Mouse (Mus musculus) spleen, adult 2 months (tissue): ENCODE results near the gene 1700013G24Rik. TPM values are rescaled to one million over a fixed set of nuclear protein-coding genes. Genes with fewer than 3 reads are reported as not detected.

Source experiments
- DNase-seq, 2 experiments: peaks; one replicate each; pipeline versions ENCODE4 v3.0.0 to v3.0.0-alpha.2; 2012 to 2021; ENCODE audit warnings: low spot score in 2 of 2, low read depth in 1 of 2
- H3K27ac ChIP-seq: fragments of 200-500 bp; 2 replicates; pipeline ENCODE4 v1.5.1; 2012; ENCODE audit warnings: low read length, inconsistent platforms; ENCODE audit not compliant: insufficient read depth
- H3K27me3 ChIP-seq: fragments of 200-500 bp; 2 replicates; pipeline ENCODE4 v1.6.1; 2012; ENCODE audit warnings: mild to moderate bottlenecking, moderate library complexity, low read length, inconsistent platforms; ENCODE audit not compliant: control insufficient read depth, insufficient read depth
- H3K36me3 ChIP-seq: fragments of 200-500 bp; 2 replicates; pipeline ENCODE4 v1.6.1; 2012; ENCODE audit warnings: mild to moderate bottlenecking, low read length, inconsistent platforms; ENCODE audit not compliant: control insufficient read depth, insufficient read depth
- H3K4me1 ChIP-seq: fragments of 200-500 bp; 2 replicates; pipeline ENCODE4 v1.6.1; 2011; ENCODE audit warnings: inconsistent platforms; ENCODE audit not compliant: control insufficient read depth, insufficient read depth, insufficient read length
- H3K4me3 ChIP-seq: fragments of 200-500 bp; 2 replicates; pipeline ENCODE4 v1.5.1; 2011; ENCODE audit warnings: mild to moderate bottlenecking, inconsistent platforms; ENCODE audit not compliant: insufficient read depth, insufficient read length; ENCODE audit errors: extremely low read depth
- CTCF ChIP-seq: fragments of 200-500 bp; IDR thresholded peaks from 2 replicates; pipeline ENCODE4 v1.5.1; 2011; ENCODE audit warnings: mild to moderate bottlenecking, inconsistent platforms; ENCODE audit not compliant: insufficient read depth, insufficient read length, insufficient replicate concordance; ENCODE audit errors: extremely low read depth
- POLR2A ChIP-seq: fragments of 200-500 bp; IDR thresholded peaks from 2 replicates; pipeline ENCODE4 v1.6.1; 2011; ENCODE audit warnings: low read depth, low read length, inconsistent platforms
- WGBS: fragments of 180-500 bp; shearing (Covaris S2); methylation state at CpG from one replicate; pipeline ENCODE4 v1.1.7; 2018; 5-methylcytosine and 5-hydroxymethylcytosine counted together
- polyA plus RNA-seq: library from polyadenylated mRNA; depleted of rRNA; stranded (reverse); fragments of >200 nt; gene quantifications from 2 replicates; pipeline ENCODE4 v1.2.3, GENCODE M21; 2012

The 1700013G24Rik gene
- polyA plus RNA-seq, 1 experiment, result not detected

- Histone ChIP-seq H3K27me3 (no peaks in the 10 kb centered on the region), H3K4me3 (no peak overlapping the region), H3K27ac (no peak overlapping the region), H3K4me1 (no peaks in the 10 kb centered on the region), H3K36me3 (no peaks in the 10 kb centered on the region)
- no peak for DNase-seq
- WGBS, result 61% methylated on average over 6 of the region's 6 CpGs
- TF ChIP-seq CTCF (no peak), POLR2A (no peak)
These were observed 4.9 kb upstream of the 1700013G24Rik start for GRCm38 (mm10) chr4:137448197-137448596.

- H3K4me1 ChIP-seq, result no peaks in the 10 kb centered on the region
- DNase-seq, result no peak
- no peak overlapping the region for H3K27ac ChIP-seq
- no peak overlapping the region for H3K4me3 ChIP-seq
- 70% methylated on average over 2 of the region's 2 CpGs for WGBS
- no peaks in the 10 kb centered on the region for H3K27me3 ChIP-seq
- no peak for TF ChIP-seq CTCF
- TF ChIP-seq POLR2A, result no peak
- no peaks in the 10 kb centered on the region for H3K36me3 ChIP-seq
These were observed 4.4 kb upstream of the 1700013G24Rik start for GRCm38 (mm10) chr4:137448641-137449040.

GRCm38 (mm10) chr4:137449132-137449531 is 4.0 kb upstream of the 1700013G24Rik start:
- TF ChIP-seq POLR2A, result no peak
- TF ChIP-seq CTCF, result no peak
- WGBS, result 83% methylated on average over 2 of the region's 2 CpGs
- Histone ChIP-seq H3K4me3 (no peak overlapping the region), H3K27ac (no peak overlapping the region), H3K4me1 (no peaks in the 10 kb centered on the region), H3K36me3 (no peaks in the 10 kb centered on the region), H3K27me3 (no peaks in the 10 kb centered on the region)
- no peak for DNase-seq

- Histone ChIP-seq H3K36me3 (no peaks in the 10 kb centered on the region), H3K27ac (no peak overlapping the region), H3K4me3 (no peak overlapping the region), H3K4me1 (no peaks in the 10 kb centered on the region), H3K27me3 (no peaks in the 10 kb centered on the region)
- TF ChIP-seq POLR2A (no peak), CTCF (no peak)
- DNase-seq, result no peak
- 88% methylated on average over 10 of the region's 10 CpGs for WGBS
These were observed 3.4 kb upstream of the 1700013G24Rik start for GRCm38 (mm10) chr4:137449715-137450114.

- Histone ChIP-seq H3K27me3 (no peaks in the 10 kb centered on the region), H3K36me3 (no peaks in the 10 kb centered on the region), H3K4me1 (no peaks in the 10 kb centered on the region), H3K27ac (no peak overlapping the region), H3K4me3 (no peak overlapping the region)
- no peak for DNase-seq
- TF ChIP-seq CTCF (no peak), POLR2A (no peak)
- 96% methylated on average over 6 of the region's 6 CpGs for WGBS
These were observed 894 bp upstream of the 1700013G24Rik start for GRCm38 (mm10) chr4:137452190-137452589.

- Histone ChIP-seq H3K27ac (no peak overlapping the region), H3K27me3 (no peaks in the 10 kb centered on the region), H3K36me3 (no peaks in the 10 kb centered on the region), H3K4me1 (no peaks in the 10 kb centered on the region), H3K4me3 (no peak overlapping the region)
- DNase-seq, result no peak
- TF ChIP-seq CTCF, result no peak
- TF ChIP-seq POLR2A, result no peak
- WGBS, result 90% methylated on average over 14 of the region's 14 CpGs
These were observed 1.5 kb downstream of the 1700013G24Rik start for GRCm38 (mm10) chr4:137454582-137454981.

GRCm38 (mm10) chr4:137456581-137456980 is 3.5 kb downstream of the 1700013G24Rik start:
- Histone ChIP-seq H3K27ac (no peak overlapping the region), H3K36me3 (no peaks in the 10 kb centered on the region), H3K4me1 (no peaks in the 10 kb centered on the region), H3K4me3 (no peak overlapping the region), H3K27me3 (no peaks in the 10 kb centered on the region)
- no peak for DNase-seq
- TF ChIP-seq CTCF, result no peak
- no peak for TF ChIP-seq POLR2A
- 90% methylated on average over 12 of the region's 12 CpGs for WGBS
